Mouse (Mus musculus) cerebellum, adult 11-12 months (tissue): ENCODE measurements around the gene Hmgcll1.
"Not testable (repeated sequence)": the region's sequence is repeated elsewhere in the genome, so short reads cannot be mapped to it uniquely, and the experiment has no call there.

Source experiments
- DNase-seq: peaks from one replicate; pipeline ENCODE4 v3.0.0; 2022

Gene Hmgcll1

GRCm38 (mm10) chr9:76061492-76061891 lies 46.8 kb downstream of the Hmgcll1 start:
- DNase-seq = no peak

GRCm38 (mm10) chr9:76064164-76064563 lies 49.5 kb downstream of the Hmgcll1 start:
- DNase-seq = no peak

- no peak for DNase-seq
Observed at GRCm38 (mm10) chr9:76091561-76091960, 76.9 kb downstream of the Hmgcll1 start.

GRCm38 (mm10) chr9:76097221-76097620 lies 82.6 kb downstream of the Hmgcll1 start:
- no peak for DNase-seq

- no peak for DNase-seq
Observed at GRCm38 (mm10) chr9:76099981-76100380, 85.3 kb downstream of the Hmgcll1 start.

- not testable (repeated sequence) for DNase-seq
Observed at GRCm38 (mm10) chr9:76104416-76104815, 89.8 kb downstream of the Hmgcll1 start.

GRCm38 (mm10) chr9:76104846-76105245 lies 90.2 kb downstream of the Hmgcll1 start:
- DNase-seq = no peak

- DNase-seq = peak; percentile 35
Observed at GRCm38 (mm10) chr9:76122888-76123287, 108.2 kb downstream of the Hmgcll1 start.

GRCm38 (mm10) chr9:76124249-76124648 lies 109.6 kb downstream of the Hmgcll1 start:
- no peak for DNase-seq

GRCm38 (mm10) chr9:76129353-76129752 lies 114.7 kb downstream of the Hmgcll1 start:
- no peak for DNase-seq

GRCm38 (mm10) chr9:76134042-76134441 lies 119.4 kb downstream of the Hmgcll1 start:
- DNase-seq = no peak

GRCm38 (mm10) chr9:76138378-76139109 lies 123.9 kb downstream of the Hmgcll1 start:
- no peak for DNase-seq

- no peak for DNase-seq
Observed at GRCm38 (mm10) chr9:76145593-76145992, 130.9 kb downstream of the Hmgcll1 start.

GRCm38 (mm10) chr9:76162446-76162845 lies 147.8 kb downstream of the Hmgcll1 start:
- DNase-seq = no peak

GRCm38 (mm10) chr9:76168355-76168754 lies 153.7 kb downstream of the Hmgcll1 start:
- no peak for DNase-seq

GRCm38 (mm10) chr9:76172686-76173295 lies 158.1 kb downstream of the Hmgcll1 start:
- no peak for DNase-seq

GRCm38 (mm10) chr9:76179221-76179620 lies 164.6 kb downstream of the Hmgcll1 start:
- DNase-seq = no peak
